Mouse (Mus musculus) cerebellum, adult (tissue): ENCODE results near the gene Casp9.

Experiments used
- ATAC-seq: cut with Nextera tagmentation; 2 replicates; pipeline ENCODE4 v1.9.2; 2017; ENCODE audit warnings: mild to moderate bottlenecking, moderate library complexity, mixed read lengths; ENCODE audit not compliant: insufficient number of reproducible peaks, low FRiP score, low TSS enrichment

Casp9 gene

GRCm38 (mm10) chr4:141816267-141816666 is 22.9 kb downstream of the Casp9 start:
- ATAC-seq = no peak

- no peak for ATAC-seq
These were observed 23.6 kb downstream of the Casp9 start for GRCm38 (mm10) chr4:141816776-141817655.

- no peak for ATAC-seq
These were observed 24.3 kb downstream of the Casp9 start for GRCm38 (mm10) chr4:141817706-141818105.

- no peak for ATAC-seq
These were observed 25.4 kb downstream of the Casp9 start for GRCm38 (mm10) chr4:141818861-141819260.

- ATAC-seq = no peak
These were observed 25.9 kb downstream of the Casp9 start for GRCm38 (mm10) chr4:141819316-141819715.

- no peak for ATAC-seq
These were observed 27.8 kb downstream of the Casp9 start for GRCm38 (mm10) chr4:141821178-141821577.

- no peak for ATAC-seq
These were observed 28.7 kb downstream of the Casp9 start for GRCm38 (mm10) chr4:141822089-141822488.

- no peak for ATAC-seq
These were observed 29.6 kb downstream of the Casp9 start for GRCm38 (mm10) chr4:141822979-141823378.

GRCm38 (mm10) chr4:141826060-141826459 is 32.6 kb downstream of the Casp9 start, which contains the start of gene Cela2a:
Gene Cela2a, minus strand, starts transcription at chr4:141826160.
- no peak for ATAC-seq

- ATAC-seq = no peak
These were observed 34.0 kb downstream of the Casp9 start for GRCm38 (mm10) chr4:141827401-141827800.

GRCm38 (mm10) chr4:141828177-141828576 is 34.8 kb downstream of the Casp9 start:
- ATAC-seq = no peak

GRCm38 (mm10) chr4:141830381-141830780 is 37.0 kb downstream of the Casp9 start:
- ATAC-seq = no peak

GRCm38 (mm10) chr4:141831361-141831760 is 37.9 kb downstream of the Casp9 start:
- ATAC-seq = no peak

- no peak for ATAC-seq
These were observed 40.5 kb downstream of the Casp9 start for GRCm38 (mm10) chr4:141833911-141834310.

- no peak for ATAC-seq
These were observed 41.2 kb downstream of the Casp9 start for GRCm38 (mm10) chr4:141834536-141835095.

GRCm38 (mm10) chr4:141845999-141846398 is 52.6 kb downstream of the Casp9 start, which contains the start of gene Ctrc:
Gene Ctrc, minus strand, starts transcription at chr4:141846359.
- no peak for ATAC-seq

- ATAC-seq = no peak
These were observed 60.0 kb downstream of the Casp9 start for GRCm38 (mm10) chr4:141853437-141853836.

GRCm38 (mm10) chr4:141857422-141857930 is 64.1 kb downstream of the Casp9 start:
- ATAC-seq = peak; percentile 77

GRCm38 (mm10) chr4:141858501-141858900 is 65.1 kb downstream of the Casp9 start:
- ATAC-seq = no peak

- no peak for ATAC-seq
These were observed 65.9 kb downstream of the Casp9 start for GRCm38 (mm10) chr4:141859351-141859750.

- ATAC-seq = no peak
These were observed 66.9 kb downstream of the Casp9 start for GRCm38 (mm10) chr4:141860246-141860841.
